Mouse (Mus musculus): ENCODE results near the gene Trhr2. TPM values are rescaled to one million over a fixed set of nuclear protein-coding genes. Genes with fewer than 3 reads are reported as not detected.

Trhr2 gene
- not detected for total RNA-seq (2021)
- long read RNA-seq, experiment 1, result 0 reads
- long read RNA-seq, experiment 2, result 0 reads

GRCm38 (mm10) chr8:122360696-122361416, at the start of gene Trhr2:
Gene Trhr2 (minus strand): TSS chr8:122360746.
- no peak for DNase-seq

- DNase-seq, result no peak
These were observed 47.1 kb upstream of the Trhr2 start for GRCm38 (mm10) chr8:122407678-122408077.

- no peak for DNase-seq
These were observed 44.7 kb upstream of the Trhr2 start for GRCm38 (mm10) chr8:122405146-122405805.

GRCm38 (mm10) chr8:122398186-122398585, 37.6 kb upstream of the Trhr2 start:
- DNase-seq, result no peak

- DNase-seq, result no peak
These were observed 34.7 kb upstream of the Trhr2 start for GRCm38 (mm10) chr8:122395291-122395690.

GRCm38 (mm10) chr8:122393717-122394116, 33.2 kb upstream of the Trhr2 start:
- DNase-seq, result no peak

- no peak for DNase-seq
These were observed 30.2 kb upstream of the Trhr2 start for GRCm38 (mm10) chr8:122390758-122391157.

GRCm38 (mm10) chr8:122389357-122389756, 28.8 kb upstream of the Trhr2 start:
- DNase-seq, result no peak

GRCm38 (mm10) chr8:122383039-122383438, 22.5 kb upstream of the Trhr2 start:
- DNase-seq, result no peak

- peak; percentile 100 for DNase-seq
These were observed 16.1 kb upstream of the Trhr2 start, which contains the start of gene Zc3h18 for GRCm38 (mm10) chr8:122376365-122377231. Gene Zc3h18 (plus strand): TSS chr8:122376609.

- DNase-seq, result no peak
These were observed 15.3 kb upstream of the Trhr2 start for GRCm38 (mm10) chr8:122375751-122376364.

- no peak for DNase-seq
These were observed 14.8 kb upstream of the Trhr2 start for GRCm38 (mm10) chr8:122375320-122375719.

- DNase-seq, result no peak
These were observed 11.2 kb upstream of the Trhr2 start for GRCm38 (mm10) chr8:122371706-122372105.

- peak; percentile 79 for DNase-seq
These were observed 9.1 kb upstream of the Trhr2 start for GRCm38 (mm10) chr8:122369665-122370064.

- no peak for DNase-seq
These were observed 7.9 kb upstream of the Trhr2 start for GRCm38 (mm10) chr8:122368494-122368893.

- DNase-seq, result no peak
These were observed 2.4 kb upstream of the Trhr2 start for GRCm38 (mm10) chr8:122362967-122363366.

- no peak for DNase-seq
These were observed 1.7 kb upstream of the Trhr2 start for GRCm38 (mm10) chr8:122362271-122362670.

GRCm38 (mm10) chr8:122359111-122359775, 1.3 kb downstream of the Trhr2 start:
- no peak for DNase-seq

GRCm38 (mm10) chr8:122357641-122358040, 2.9 kb downstream of the Trhr2 start:
- DNase-seq, result no peak

- DNase-seq, result no peak
These were observed 3.3 kb downstream of the Trhr2 start for GRCm38 (mm10) chr8:122357202-122357601.
